Mouse (Mus musculus) spleen, postnatal 14 days (tissue): Measurements from ENCODE around the gene Ndel1.

Experiments used
- DNase-seq, 2 experiments: peaks; one replicate each; pipeline ENCODE4 v3.0.0; 2021 to 2022; ENCODE audit warnings: low spot score in 2 of 2

Gene Ndel1

DNA sequence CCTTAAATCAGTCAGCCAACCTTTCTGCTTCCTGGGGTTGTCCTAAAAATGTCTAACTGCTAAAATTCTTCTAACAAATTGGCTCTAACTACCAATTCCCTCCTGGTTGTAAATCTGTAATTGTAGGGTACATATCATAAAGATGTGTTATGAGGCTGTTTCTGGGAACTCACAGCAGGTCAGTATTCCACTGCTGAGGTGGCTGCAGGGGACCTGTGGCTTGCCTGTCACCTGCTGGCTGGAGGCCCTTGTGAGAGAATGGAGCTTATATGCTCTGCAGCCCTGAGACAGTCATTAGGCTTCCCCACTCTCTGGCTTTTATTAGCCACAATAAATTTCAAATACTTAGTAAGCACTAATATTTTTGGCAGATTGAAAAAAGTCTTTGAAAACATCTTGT lies 92.8 kb downstream of the Ndel1 start:
- DNase-seq = no peak

DNA sequence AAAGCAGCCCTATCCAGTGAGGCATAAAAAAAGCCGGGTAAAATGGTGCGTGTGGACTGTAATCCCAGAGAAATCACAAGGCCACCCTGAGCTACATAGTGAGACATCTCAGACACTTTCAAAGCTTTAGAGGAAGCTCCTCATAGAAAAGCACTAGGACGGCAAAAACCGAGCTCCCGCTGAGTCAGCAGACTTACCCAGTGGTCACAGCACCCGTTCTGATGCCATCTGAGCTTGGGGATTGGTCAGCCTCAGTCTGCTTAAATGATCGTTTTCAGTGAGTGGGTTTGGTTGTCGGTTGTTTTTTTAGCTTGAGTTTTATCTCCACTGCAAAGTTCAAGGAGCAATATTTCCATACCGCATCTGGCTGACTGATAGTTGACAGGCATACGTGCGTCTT lies 93.7 kb downstream of the Ndel1 start:
- no peak for DNase-seq

DNA sequence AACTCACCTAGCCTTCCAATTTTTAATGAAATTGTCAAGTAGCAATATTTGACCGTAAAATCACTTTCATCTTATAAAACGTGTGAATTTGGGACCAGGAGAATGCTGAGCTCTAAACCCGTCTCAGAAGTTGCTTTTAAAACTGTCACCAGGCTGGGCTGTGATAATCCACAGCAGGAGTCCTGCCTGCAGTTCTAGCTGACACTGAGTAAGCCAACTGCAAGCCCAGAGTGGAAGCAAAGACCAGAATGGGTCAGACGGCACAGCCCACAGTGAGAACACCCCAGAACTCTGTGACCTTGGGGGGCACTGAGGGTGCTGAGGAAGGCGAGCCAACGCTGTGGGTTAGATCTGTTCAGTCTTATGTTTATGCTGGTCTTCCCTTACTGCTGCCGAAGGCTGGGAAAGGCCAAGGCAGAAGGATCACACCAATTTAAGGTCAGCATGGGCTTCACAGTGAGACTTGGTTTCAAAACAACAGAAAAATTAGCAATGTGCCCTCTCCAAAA lies 95.5 kb downstream of the Ndel1 start:
- DNase-seq = no peak
